Mouse (Mus musculus): ENCODE measurements at regions not wholly inside any gene's neighbourhood (a gene's known extent, or its start where the extent isn't known, plus 50 kb on each side); places are given as distances from the start of the nearest gene placed in this dataset.

DNA sequence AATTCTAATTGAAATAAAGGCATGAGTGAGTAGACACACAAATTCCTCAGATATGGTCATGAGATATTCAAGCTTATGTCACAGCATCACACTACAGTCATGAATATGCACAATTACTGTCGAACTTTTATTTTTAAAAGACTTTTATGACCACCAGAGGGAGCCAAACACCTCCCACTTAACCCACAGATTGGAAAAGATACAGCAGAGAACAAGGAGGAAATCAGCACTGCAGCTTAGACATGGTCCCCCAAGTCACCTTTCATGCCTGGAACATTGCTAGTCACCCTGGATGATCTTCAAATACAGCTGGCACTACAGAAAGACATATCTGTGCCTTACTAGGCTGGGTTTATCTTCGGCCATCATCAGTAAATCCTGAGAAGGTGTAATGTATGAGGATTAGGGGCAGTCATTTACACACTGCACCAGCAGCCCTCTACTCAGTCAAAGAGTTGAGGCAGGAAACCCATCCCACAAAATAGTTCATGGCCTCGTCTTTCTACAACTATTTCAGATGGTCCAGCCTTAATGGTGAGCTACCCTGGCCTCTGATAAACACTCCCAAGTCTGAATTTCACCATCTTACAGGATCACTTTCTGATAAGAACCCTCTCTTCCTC is 106.0 kb upstream of the Trabd2b start:
- TF ChIP-seq USF2 (conservative IDR thresholded peaks at IDR 0.05; ENCODE audit: low read depth, low read length) (no peak), MAFK (IDR thresholded peaks at IDR 0.05; ENCODE audit: insufficient replicate concordance, low read length) (no peak), EP300 (IDR thresholded peaks at IDR 0.05; ENCODE audit: low read length) (no peak)
